Comparison of ENCODE assay signal across 18 mouse cellular contexts in the genomic region with DNA sequence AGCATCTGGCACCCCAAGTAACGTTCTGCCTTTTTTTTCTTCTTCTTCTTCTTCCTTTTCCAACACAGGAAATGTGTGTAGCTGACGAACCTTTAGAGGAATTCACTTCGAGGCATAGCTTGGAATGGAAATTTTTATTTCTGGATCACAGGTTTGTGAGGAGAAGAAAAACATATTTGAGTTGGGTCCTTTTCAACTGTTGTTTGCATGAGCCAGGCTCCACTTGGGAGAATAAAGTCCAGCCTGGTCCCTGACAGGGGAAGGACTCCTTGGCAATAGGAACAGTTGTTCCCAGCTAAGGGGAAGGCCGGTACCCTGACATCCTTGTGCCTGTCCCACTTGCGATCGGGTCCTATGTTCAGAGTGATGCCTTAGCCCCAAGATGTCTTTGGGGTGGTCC.
"Had no signal": no experiment of that assay in that cellular context is flagged by ENCODE, and none has a peak within 500 bp of the region (broad histone marks: within the 10 kb centered on the region; RNA-seq: fewer than 3 reads in every experiment).

No protein-coding gene starts in this region.

- H3K4me2 ChIP-seq: lung, embryonic 14.5 days; midbrain, embryonic 12.5 days; neural tube, embryonic 13.5 days; neural tube, embryonic 15.5 days had no signal

- H3K36me3 ChIP-seq: midbrain, embryonic 10.5 days; midbrain, embryonic 12.5 days; neural tube, embryonic 13.5 days; neural tube, embryonic 15.5 days had no signal

- H3K4me3 ChIP-seq: midbrain, embryonic 10.5 days; midbrain, embryonic 12.5 days; myocyte; neural tube, embryonic 13.5 days; neural tube, embryonic 15.5 days had no signal

- H3K9me3 ChIP-seq: midbrain, embryonic 10.5 days; midbrain, embryonic 12.5 days; neural tube, embryonic 13.5 days; neural tube, embryonic 15.5 days had no signal

- H3K27me3 ChIP-seq: midbrain, embryonic 12.5 days; neural tube, embryonic 13.5 days; neural tube, embryonic 15.5 days had no signal

- H3K27ac ChIP-seq: midbrain, embryonic 10.5 days; midbrain, embryonic 12.5 days; neural tube, embryonic 13.5 days; neural tube, embryonic 15.5 days had no signal

- H3K4me1 ChIP-seq: midbrain, embryonic 10.5 days; midbrain, embryonic 12.5 days had no signal

- H3K9ac ChIP-seq: lung, embryonic 14.5 days; midbrain, embryonic 12.5 days; neural tube, embryonic 13.5 days; neural tube, embryonic 15.5 days had no signal

- ATAC-seq: midbrain, embryonic 16.5 days had no signal

- DNase-seq: lung, embryonic 14.5 days; lung, postnatal 10 days; lung, postnatal 4 days; midbrain, embryonic 14.5 days; retina, postnatal 1 day; right cerebral cortex, adult 18-20 months; right cerebral cortex, postnatal 25 days; right cerebral cortex, postnatal 4 days; spleen, adult 18-20 months; thymus, adult 18-20 months; thymus, postnatal 14 days; thymus, postnatal 36 days had no signal
